Mouse (Mus musculus): ENCODE results near the gene Gm20843.

The Gm20843 gene

GRCm38 (mm10) chrY:72247018-72247417 is at the start of gene Gm20843:
Gene Gm20843, minus strand, starts transcription at chrY:72247118.
- WGBS = no CpG with 5 or more reads among the region's 6 CpGs
